Mouse (Mus musculus): Measurements from ENCODE around the gene Ch25h.

Ch25h gene

DNA sequence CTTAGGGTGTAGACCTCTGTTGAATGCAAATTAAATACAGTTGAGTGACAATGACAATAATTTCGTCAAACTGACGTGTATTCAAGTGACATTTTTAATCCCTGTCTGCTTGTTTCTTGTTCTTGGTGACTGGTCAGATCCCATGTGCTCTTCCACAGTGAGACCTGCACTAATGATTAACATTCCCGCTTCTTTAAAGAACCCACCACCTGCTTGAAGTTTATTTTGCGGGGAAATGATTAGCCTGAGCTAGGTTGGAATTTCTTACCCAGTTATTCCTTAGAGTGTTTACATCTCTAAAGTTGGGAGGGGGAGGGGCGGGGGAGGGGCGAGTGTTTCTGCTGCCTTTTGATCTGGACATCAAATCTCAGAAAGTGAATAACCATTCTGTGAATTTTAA lies 6.7 kb downstream of the Ch25h start:
- DNase-seq (ENCODE audit: low spot score) = no peak

- no peak for DNase-seq (ENCODE audit: low spot score)
Measured at GRCm38 (mm10) chr19:34464453-34464852, 10.5 kb downstream of the Ch25h start.

DNA sequence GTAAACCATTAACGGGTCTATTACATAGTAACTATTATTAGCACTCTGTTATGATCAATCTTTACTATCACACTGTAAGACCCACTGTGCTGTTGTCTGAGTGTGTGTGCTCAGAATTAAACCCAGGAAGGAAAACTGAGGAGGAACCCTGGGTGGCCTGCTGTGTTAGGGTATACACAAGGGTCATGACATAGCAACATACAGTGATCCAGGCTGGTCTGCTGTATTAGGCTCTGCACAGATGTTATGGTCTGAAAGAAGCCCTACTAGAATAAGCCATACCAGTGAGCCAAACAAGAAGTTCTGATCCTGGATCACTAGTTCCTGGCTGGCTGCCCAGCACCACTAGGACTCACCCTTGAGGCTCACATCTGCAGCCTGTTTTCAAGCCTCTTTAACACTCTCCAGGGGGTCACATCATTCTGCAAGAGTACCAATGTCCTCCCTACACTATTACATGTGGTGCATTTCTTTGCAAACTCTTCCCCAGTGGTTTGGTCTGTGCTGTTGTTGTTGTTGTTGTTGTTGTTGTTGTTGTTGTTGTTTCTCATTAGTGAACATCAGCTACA lies 13.4 kb downstream of the Ch25h start:
- no peak for DNase-seq (ENCODE audit: low spot score)

DNA sequence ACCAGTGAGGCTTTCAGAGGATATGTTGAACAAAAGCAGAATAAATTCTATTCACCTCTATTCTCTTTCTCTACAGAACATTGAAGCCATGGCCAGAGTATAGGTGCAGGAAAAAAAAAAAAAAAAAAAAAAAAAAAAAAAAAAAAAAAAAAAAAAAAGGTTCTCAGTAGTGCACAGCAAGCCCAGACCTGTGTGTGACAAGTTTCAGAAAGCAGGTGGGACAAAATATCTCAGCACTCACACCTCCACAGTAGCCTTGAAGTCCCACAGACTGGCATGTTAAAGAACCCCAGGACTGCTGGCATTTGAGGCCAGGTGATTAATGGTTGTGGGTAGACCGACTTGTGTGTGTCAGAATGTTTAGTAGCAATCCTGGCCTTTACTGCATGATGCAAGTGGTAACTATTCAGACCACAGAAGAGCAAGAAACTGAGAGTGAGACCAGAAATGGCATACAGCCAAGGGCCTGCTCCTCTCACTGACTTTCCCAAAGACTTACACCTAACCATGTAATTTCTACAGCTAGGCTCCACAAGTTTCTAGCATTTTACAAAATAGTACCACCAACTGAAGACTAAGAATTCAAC lies 24.1 kb downstream of the Ch25h start:
- no peak for DNase-seq (ENCODE audit: low spot score)

DNA sequence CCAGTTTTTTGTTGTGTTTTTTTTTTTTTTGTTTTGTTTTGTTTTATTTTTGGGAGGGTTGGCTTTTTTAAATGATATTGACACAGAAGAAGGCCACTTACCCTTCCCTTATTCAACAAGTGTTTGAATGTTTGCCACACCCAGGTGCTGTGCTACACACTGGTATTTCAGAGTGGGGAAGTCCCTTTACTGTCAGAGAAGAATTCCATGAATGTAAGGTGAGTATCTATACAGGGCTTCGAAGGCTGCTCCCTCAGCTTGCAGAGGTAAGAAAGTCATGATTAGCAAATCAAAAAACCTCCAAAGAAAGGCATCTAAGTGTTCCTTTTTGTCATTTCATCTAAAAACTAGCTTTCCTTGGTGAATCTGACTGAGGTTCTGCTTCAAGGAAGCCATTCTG lies 26.1 kb downstream of the Ch25h start:
- no peak for DNase-seq (ENCODE audit: low spot score)

GRCm38 (mm10) chr19:34445410-34446012 lies 29.5 kb downstream of the Ch25h start:
- DNase-seq (ENCODE audit: low spot score) = no peak

- DNase-seq (ENCODE audit: low spot score) = no peak
Measured at GRCm38 (mm10) chr19:34444785-34445184, 30.2 kb downstream of the Ch25h start.

- peak; percentile 28 for DNase-seq (ENCODE audit: low spot score)
Measured at GRCm38 (mm10) chr19:34441979-34442378, 33.0 kb downstream of the Ch25h start.

DNA sequence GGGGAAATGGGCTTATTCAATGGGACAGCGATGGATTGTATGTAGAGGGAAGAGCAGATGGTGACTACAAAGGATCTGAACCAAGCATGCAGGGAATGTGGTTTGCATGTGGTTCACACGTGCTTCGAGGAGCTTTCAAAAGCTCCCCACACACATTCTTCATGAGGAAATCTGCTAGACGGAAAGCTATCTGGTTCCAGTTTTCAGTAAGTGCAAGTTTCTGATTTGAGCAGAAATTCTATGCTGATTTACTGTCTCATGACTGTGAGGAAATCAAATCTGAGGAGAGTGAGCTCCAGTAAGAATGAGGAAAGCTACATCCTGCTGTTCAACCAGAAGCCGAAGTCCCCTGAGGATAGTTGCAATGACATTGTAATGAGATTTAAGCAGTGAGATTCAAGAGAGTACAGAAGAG lies 39.8 kb downstream of the Ch25h start:
- DNase-seq (ENCODE audit: low spot score) = no peak

- DNase-seq (ENCODE audit: low spot score) = no peak
Measured at GRCm38 (mm10) chr19:34431314-34431713, 43.6 kb downstream of the Ch25h start.

- DNase-seq (ENCODE audit: low spot score) = no peak
Measured at GRCm38 (mm10) chr19:34423783-34424335, 51.1 kb downstream of the Ch25h start.
